Mouse (Mus musculus): Measurements from ENCODE around the gene Zyg11b. TPM values are rescaled to one million over a fixed set of nuclear protein-coding genes. Genes with fewer than 3 reads are reported as not detected.
A peak's percentile ranks its signal among the peaks of the same experiment; 100 is the strongest.

The Zyg11b gene
- polyA plus RNA-seq, 1 experiment from 2014 or later = 23.1 TPM

DNA sequence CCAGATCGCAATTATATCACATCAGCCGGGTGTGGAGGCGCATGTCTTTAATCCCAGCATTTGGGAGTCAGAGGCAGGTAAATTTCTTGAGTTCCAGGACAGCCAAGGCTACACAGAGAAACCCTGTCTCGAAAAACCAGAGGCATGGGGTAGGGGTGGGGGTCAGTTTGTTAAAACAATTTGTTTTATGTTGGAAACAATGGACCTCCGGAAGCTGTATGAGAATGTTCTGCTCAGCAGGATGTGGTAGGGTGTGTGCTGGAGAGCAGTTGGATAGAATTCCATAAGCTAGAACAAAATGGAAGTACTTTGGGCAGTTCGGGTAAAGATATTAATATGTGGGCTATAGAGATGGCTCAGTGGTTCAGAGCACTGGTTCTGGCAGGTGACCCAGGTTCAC lies 34.5 kb upstream of the Zyg11b start:
- ATAC-seq (ENCODE audit: low read depth) = no peak
- H3K9me3 ChIP-seq = no peaks in the 10 kb centered on the region
- H3K9ac ChIP-seq = no peak overlapping the region
- no peak overlapping the region for H3K4me3 ChIP-seq
- 88% methylated on average over 6 of the region's 6 CpGs for WGBS
- H3K27me3 ChIP-seq = no peaks in the 10 kb centered on the region
- peaks cover 70% of the 10 kb centered on the region for H3K36me3 ChIP-seq
- H3K4me1 ChIP-seq (replicated peaks) = peaks cover 11% of the 10 kb centered on the region
- H3K27ac ChIP-seq (replicated peaks) = no peak overlapping the region
- no peak overlapping the region for H3K4me2 ChIP-seq

DNA sequence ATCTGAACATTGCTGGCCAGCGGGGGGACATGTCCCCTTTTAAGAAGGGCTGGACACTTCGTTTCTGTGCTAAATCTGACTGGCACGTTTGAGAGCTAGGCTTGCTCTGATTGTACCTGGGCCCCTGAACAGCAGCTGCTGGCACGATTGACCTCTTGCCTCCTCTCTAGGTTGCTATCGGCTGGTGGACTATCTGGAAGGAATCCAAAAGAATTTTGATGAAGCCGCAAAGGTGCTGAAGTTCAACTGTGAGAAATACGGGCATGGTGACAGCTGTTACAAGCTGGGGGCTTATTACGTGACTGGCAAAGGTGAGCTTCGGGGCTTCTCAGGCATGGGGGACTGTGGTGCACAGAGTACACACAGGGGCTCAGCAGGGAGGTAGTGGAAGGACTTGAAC lies 31.1 kb upstream of the Zyg11b start:
- Histone ChIP-seq H3K4me1 (replicated peaks) (peaks cover 10% of the 10 kb centered on the region), H3K9ac (no peak overlapping the region), H3K4me2 (no peak overlapping the region), H3K27me3 (no peaks in the 10 kb centered on the region), H3K27ac (replicated peaks) (no peak overlapping the region), H3K9me3 (no peaks in the 10 kb centered on the region), H3K4me3 (no peak overlapping the region), H3K36me3 (peaks cover 51% of the 10 kb centered on the region)
- WGBS = 90% methylated on average over 9 of the region's 9 CpGs
- ATAC-seq (ENCODE audit: low read depth) = no peak

DNA sequence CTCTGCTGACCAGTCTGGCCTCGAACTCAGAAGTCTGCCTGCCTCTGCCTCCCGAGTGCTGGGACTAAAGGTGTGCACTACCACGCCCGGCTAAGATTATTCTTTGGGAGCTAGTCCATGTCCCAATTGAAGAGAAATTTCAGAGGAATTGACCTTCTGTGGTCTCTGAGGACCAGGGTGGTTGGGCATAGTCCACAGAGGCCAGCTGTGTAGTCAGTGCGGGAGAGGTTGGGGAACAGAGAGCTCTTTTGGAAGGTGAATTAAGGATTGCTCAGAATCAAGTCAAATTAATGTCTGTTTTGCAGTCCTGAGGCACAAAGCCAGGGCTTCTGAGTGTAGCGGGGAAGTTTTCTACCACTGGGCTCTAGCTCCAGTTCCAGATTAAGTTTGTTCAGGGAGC lies 28.9 kb upstream of the Zyg11b start:
- WGBS = 91% methylated on average over 6 of the region's 6 CpGs
- no peaks in the 10 kb centered on the region for H3K9me3 ChIP-seq
- H3K4me1 ChIP-seq (replicated peaks) = peaks cover 10% of the 10 kb centered on the region
- H3K27me3 ChIP-seq = no peaks in the 10 kb centered on the region
- no peak overlapping the region for H3K9ac ChIP-seq
- no peak overlapping the region for H3K4me3 ChIP-seq
- peaks cover 31% of the 10 kb centered on the region for H3K36me3 ChIP-seq
- no peak for ATAC-seq (ENCODE audit: low read depth)
- H3K27ac ChIP-seq (replicated peaks) = no peak overlapping the region
- H3K4me2 ChIP-seq = no peak overlapping the region

DNA sequence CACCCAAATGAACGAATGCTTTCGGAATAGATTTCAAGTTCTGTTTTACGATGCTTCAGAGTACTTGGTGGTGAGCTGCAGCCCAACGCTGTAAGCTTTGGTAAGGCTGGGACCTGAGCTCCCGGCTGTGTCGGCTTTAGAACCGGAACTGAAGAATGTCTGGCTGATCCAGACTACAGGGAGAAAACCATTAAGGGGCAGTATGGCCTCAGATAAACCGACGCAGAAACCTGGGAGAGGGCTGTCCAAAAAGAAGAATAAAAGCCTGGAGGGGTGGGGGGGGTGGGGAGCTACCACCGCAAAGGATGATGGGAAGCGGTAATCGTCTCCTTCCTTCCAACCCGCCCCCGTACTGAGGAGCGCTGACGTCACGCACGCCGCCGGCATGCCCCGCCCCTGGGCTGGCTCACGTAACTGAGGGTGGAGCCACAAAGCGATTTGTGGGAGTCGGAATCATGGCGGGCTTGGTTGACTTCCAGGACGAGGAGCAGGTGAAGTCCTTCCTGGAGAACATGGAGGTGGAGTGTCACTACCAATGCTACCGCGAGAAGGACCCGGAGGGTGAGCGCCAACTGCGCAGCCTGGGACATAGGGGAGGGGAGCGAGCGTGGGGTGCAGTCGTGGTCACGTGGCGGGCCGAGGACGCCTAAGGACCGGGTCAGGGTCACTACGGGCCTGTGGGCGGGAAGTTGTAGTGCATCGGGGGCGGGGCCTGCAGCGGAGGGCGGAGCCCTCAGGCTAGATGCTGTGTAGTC lies 27.0 kb upstream of the Zyg11b start, which contains the start of gene Coa7:
Coa7 (plus strand) TSS at position 411 of the 755 bp plus-strand sequence.
- ATAC-seq (ENCODE audit: low read depth) = peak; percentile 95
- WGBS = 2% methylated on average over 44 of the region's 45 CpGs
- H3K4me1 ChIP-seq (replicated peaks) = peaks cover 10% of the 10 kb centered on the region
- no peaks in the 10 kb centered on the region for H3K27me3 ChIP-seq
- H3K9me3 ChIP-seq = no peaks in the 10 kb centered on the region
- peaks cover 17% of the 10 kb centered on the region for H3K36me3 ChIP-seq
- peak within 1 kb of the TSS; percentile 56 for H3K4me3 ChIP-seq
- peak within 1 kb of the TSS; percentile 73 for H3K9ac ChIP-seq
- H3K4me2 ChIP-seq = peak within 1 kb of the TSS; percentile 65
- H3K27ac ChIP-seq (replicated peaks) = peak within 1 kb of the TSS; percentile 93

DNA sequence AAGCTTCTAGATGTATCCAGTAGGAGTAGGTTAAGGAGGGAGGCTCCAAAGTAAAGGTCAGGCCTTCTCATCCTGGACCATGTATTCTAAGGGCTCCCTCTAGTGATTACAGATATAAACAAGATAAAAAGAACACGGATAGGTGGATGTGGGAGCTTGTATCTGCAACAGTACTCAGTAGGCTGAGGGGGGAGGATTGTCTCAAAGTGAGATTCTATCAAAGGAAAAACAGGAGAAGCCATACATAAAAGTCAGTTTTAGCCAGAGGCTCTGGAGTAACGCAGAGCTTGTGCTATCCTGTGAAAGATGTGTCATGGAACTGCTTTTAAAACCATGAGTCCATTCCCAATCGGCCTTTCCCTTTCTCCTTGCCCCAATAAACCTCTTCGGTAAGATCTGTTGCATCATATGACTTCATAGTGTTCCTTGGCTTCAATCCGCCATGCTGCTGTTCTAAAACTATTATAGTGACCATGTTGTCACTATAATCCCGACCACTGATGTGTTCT lies 26.2 kb upstream of the Zyg11b start:
- Histone ChIP-seq H3K27me3 (no peaks in the 10 kb centered on the region), H3K36me3 (peaks cover 9% of the 10 kb centered on the region), H3K4me2 (peak overlapping the region; percentile 65), H3K9me3 (no peaks in the 10 kb centered on the region), H3K27ac (replicated peaks) (peak overlapping the region; percentile 93), H3K9ac (peak overlapping the region; percentile 73), H3K4me1 (replicated peaks) (peaks cover 10% of the 10 kb centered on the region), H3K4me3 (peak overlapping the region; percentile 56)
- WGBS = 33% methylated on average over 6 of the region's 6 CpGs
- peak; percentile 38 for ATAC-seq (ENCODE audit: low read depth)

DNA sequence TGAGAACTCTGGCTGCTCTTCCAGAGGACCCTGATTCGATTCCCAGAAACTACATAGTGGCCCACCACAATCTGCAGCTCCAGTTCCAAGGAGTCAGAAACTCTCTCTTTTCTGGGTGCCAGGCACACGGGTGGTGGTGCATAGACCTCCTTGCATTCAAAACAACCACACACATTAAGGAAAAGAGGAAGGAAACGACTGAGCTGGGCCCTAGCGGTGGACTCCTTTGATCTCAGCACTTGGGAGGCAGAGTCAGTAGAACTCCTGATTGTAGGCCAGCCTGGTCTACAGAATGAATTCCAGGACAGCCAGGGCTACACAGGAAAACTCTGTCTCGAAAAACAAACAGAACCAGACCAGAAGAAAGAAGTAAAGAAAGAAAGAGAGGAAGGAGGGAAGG lies 22.7 kb upstream of the Zyg11b start:
- no peak for ATAC-seq (ENCODE audit: low read depth)
- Histone ChIP-seq H3K27me3 (no peaks in the 10 kb centered on the region), H3K36me3 (no peaks in the 10 kb centered on the region), H3K27ac (replicated peaks) (no peak overlapping the region), H3K4me3 (no peak overlapping the region), H3K9me3 (no peaks in the 10 kb centered on the region), H3K4me2 (no peak overlapping the region), H3K4me1 (replicated peaks) (peaks cover 4% of the 10 kb centered on the region), H3K9ac (no peak overlapping the region)
- 60% methylated on average over 5 of the region's 5 CpGs for WGBS

DNA sequence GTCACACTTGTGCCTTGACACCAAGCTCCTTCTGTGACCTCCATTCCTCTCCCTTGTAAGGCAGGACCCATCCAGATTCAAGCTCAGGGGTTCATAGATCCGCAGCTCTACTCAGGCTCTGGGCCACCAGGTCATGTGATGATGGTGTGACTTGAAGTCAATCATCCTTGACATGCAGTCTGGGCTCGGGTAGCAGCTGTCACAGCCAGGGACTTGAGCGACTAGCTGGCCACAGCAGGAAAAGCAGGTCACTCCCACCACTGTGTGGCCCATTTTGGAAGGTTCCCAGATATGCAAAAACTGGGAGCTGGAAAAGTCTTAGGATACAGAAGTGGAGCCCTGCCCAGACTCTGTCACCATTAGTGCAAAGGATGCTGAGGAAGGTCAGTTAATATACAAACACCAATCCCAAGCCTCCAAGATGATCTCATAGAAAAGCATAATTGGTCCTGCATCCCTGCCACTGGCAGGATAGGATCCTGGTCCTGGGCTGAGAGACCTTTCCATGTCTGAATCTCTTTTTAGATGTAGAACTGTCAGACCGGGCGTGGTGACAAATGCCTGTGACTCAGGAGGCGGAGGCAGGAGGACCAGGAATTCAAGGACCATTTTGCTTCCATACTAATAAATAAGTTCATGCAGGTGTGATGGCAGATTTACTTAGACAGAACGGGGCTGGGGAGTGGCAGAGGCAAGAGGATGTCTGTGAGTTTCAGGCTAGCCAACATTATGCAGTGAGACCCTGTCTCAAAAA lies 19.9 kb upstream of the Zyg11b start:
- H3K4me3 ChIP-seq = no peak overlapping the region
- H3K36me3 ChIP-seq = no peaks in the 10 kb centered on the region
- no peak overlapping the region for H3K4me2 ChIP-seq
- H3K27ac ChIP-seq (replicated peaks) = no peak overlapping the region
- no peak for ATAC-seq (ENCODE audit: low read depth)
- H3K9me3 ChIP-seq = no peaks in the 10 kb centered on the region
- no peaks in the 10 kb centered on the region for H3K4me1 ChIP-seq (replicated peaks)
- no peak overlapping the region for H3K9ac ChIP-seq
- WGBS = 81% methylated on average over 7 of the region's 7 CpGs
- H3K27me3 ChIP-seq = no peaks in the 10 kb centered on the region

DNA sequence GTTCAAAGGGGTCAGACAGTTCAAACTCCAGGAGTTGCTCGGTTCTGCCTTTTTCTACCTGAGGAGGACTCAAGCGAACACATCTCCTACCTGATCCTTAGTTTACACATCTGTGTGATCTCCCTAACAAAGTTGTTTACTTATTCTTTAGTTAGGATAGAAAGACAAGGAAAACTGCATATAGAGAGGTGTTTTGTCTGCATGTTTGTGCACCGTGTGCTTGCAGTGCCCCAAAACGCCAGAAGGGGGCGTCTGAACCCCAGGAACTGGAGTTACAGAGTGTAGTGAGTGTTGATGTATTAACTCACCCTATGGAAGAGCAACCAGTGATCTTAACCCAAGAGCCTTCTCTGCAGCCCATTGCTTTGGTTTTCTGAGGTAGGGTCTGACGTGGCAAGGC lies 18.9 kb upstream of the Zyg11b start:
- Histone ChIP-seq H3K4me3 (no peak overlapping the region), H3K27ac (replicated peaks) (no peak overlapping the region), H3K4me2 (no peak overlapping the region), H3K4me1 (replicated peaks) (no peaks in the 10 kb centered on the region), H3K9me3 (no peaks in the 10 kb centered on the region), H3K27me3 (no peaks in the 10 kb centered on the region), H3K9ac (no peak overlapping the region), H3K36me3 (no peaks in the 10 kb centered on the region)
- ATAC-seq (ENCODE audit: low read depth) = no peak
- WGBS = 74% methylated on average over 6 of the region's 6 CpGs

DNA sequence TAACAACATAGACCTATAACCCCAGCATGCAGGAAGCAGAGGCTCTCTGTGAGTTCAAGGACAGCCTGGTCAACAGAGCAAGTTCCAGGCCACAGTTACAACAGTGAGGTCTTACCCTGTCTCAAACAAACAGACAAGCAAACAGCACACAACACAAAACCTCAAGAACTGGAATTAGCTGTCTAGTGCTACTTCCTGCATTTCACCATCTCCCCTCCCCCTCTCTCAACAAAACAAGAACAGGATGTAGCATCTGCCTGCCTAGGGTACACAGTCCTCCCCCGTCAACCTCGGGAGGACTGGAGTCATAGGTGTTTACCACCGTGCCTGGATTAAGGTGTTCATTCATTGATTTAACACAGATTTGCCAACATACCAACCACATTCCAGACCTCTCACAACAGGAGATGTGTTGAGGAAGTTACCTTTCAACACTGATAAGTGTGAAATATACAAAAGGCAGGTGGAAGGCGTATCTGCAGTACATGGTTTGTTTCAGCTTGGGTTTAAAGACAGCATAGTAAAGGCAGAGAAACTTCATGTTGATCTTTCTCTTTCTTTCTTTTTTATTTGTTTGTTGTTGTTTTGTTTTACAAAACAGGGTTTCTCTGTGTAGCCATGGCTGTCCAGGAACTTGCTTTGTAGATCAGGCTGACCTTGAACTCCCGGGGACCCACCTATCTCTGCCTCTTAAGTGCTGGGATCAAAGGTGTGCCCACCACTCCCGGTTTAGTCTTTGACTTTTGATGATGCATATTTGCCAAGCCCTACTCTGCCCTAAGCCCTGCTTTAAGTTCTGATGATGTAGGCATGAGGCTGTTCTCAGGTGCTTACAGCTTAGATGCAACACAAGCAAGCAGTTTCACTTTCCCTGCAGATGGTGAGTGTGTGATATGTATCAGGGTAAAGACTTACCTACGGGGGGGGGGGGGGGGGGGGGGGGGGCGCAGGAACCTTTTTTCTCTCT lies 18.0 kb upstream of the Zyg11b start:
- Histone ChIP-seq H3K27ac (replicated peaks) (no peak overlapping the region), H3K36me3 (no peaks in the 10 kb centered on the region), H3K4me1 (replicated peaks) (no peaks in the 10 kb centered on the region), H3K9ac (no peak overlapping the region), H3K4me3 (no peak overlapping the region), H3K27me3 (no peaks in the 10 kb centered on the region), H3K9me3 (no peaks in the 10 kb centered on the region), H3K4me2 (no peak overlapping the region)
- no peak for ATAC-seq (ENCODE audit: low read depth)
- WGBS = 73% methylated on average over 8 of the region's 8 CpGs

DNA sequence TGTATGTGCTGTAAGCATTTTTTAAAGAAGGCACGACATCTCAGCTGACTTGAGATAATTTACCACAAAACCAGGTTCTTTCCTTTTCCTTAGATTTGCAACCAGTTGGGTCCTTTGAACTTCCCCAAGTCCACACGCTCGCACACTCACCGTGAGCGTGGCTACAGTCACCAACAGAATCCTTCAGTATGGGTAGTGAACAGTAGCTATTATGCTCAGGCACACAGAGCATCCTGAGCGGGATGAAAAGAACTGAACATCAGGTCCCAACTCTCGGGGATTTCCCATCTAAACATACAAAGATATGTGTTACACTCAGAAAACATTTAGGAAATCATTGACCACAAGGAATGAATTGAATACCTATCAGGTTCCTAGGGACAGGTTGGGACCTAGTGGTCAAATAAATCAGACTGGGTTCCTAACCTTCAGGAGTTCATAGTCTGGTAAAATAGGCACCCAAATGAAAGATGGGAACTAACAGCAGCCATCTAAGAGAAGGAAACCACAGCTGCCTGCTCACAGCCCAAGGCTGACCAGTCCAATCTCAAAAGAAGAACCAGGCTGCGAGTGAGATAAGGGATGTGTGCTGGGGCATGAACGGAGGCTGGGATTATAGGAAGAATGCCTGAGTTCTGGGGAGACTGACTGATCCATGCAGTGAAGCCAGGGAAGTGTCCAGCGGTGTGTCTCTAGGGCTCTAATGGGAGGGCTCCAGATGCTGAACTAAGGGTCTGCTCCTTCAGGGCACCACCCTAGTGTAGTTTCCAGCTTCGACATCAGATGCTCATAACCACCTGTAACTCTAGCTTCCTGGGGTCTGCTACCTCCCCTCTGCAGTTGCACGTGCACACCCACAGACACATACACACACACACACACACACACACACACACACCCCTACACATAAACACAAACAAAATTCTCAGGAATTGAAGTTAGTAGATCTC lies 17.0 kb upstream of the Zyg11b start:
- no peak overlapping the region for H3K27ac ChIP-seq (replicated peaks)
- ATAC-seq (ENCODE audit: low read depth) = no peak
- H3K9me3 ChIP-seq = no peaks in the 10 kb centered on the region
- no peaks in the 10 kb centered on the region for H3K27me3 ChIP-seq
- WGBS = 85% methylated on average over 12 of the region's 12 CpGs
- no peak overlapping the region for H3K4me2 ChIP-seq
- H3K36me3 ChIP-seq = no peaks in the 10 kb centered on the region
- no peak overlapping the region for H3K9ac ChIP-seq
- no peaks in the 10 kb centered on the region for H3K4me1 ChIP-seq (replicated peaks)
- no peak overlapping the region for H3K4me3 ChIP-seq

DNA sequence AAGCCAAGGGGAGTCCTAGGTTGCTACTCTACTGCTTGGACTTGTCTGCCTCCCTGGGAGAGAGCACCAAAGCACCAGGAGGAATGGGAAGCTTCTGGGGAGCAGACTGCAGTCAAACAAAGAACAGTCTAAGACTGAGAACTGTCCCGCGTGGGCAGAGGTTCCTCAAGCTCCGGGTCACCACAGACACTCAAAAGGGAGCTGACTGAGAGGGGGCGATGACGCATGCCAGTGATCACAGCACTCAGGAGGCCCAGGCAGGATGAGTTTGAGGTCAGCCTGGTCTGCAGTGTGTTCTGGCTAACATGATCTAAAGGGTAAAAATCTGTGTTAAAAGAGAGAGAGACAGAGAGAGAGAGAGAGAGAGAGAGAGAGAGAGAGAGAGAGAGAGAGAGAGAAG lies 13.1 kb upstream of the Zyg11b start:
- 77% methylated on average over 5 of the region's 5 CpGs for WGBS
- Histone ChIP-seq H3K9me3 (no peaks in the 10 kb centered on the region), H3K36me3 (no peaks in the 10 kb centered on the region), H3K4me3 (no peak overlapping the region), H3K9ac (no peak overlapping the region), H3K4me2 (no peak overlapping the region), H3K27me3 (no peaks in the 10 kb centered on the region), H3K4me1 (replicated peaks) (no peaks in the 10 kb centered on the region), H3K27ac (replicated peaks) (no peak overlapping the region)
- no peak for ATAC-seq (ENCODE audit: low read depth)

All from neural tube, embryonic 13.5 days (tissue).